Mouse (Mus musculus) adrenal gland, adult 18-20 months (tissue): ENCODE results near the gene Hist1h2ak. TPM values are rescaled to one million over a fixed set of nuclear protein-coding genes. Genes with fewer than 3 reads are reported as not detected.
A peak's percentile ranks its signal among the peaks of the same experiment; 100 is the strongest.
"Not testable (repeated sequence)": the region's sequence is repeated elsewhere in the genome, so short reads cannot be mapped to it uniquely, and the experiment has no call there.

ENCODE experiments used
- DNase-seq, 2 experiments: peaks; one replicate each; pipeline ENCODE4 v3.0.0; 2021 to 2022; ENCODE audit warnings: low spot score in 2 of 2
- long read RNA-seq, 2 experiments: library from polyadenylated mRNA; stranded (forward); transcript quantifications; one replicate each; pipeline ENCODE4 v2.0.0; 2021
- total RNA-seq, 2 experiments: library from RNA; stranded (reverse); gene quantifications; 1 replicate in 1 of 2; 2 replicates in 1 of 2; pipeline ENCODE4 v1.2.3; 2021

Hist1h2ak gene
- total RNA-seq, result 1 to 10 TPM; 7.9 to 8.1 TPM
- long read RNA-seq, experiment 1, result 0 reads
- long read RNA-seq, experiment 2, result 0 reads

DNA sequence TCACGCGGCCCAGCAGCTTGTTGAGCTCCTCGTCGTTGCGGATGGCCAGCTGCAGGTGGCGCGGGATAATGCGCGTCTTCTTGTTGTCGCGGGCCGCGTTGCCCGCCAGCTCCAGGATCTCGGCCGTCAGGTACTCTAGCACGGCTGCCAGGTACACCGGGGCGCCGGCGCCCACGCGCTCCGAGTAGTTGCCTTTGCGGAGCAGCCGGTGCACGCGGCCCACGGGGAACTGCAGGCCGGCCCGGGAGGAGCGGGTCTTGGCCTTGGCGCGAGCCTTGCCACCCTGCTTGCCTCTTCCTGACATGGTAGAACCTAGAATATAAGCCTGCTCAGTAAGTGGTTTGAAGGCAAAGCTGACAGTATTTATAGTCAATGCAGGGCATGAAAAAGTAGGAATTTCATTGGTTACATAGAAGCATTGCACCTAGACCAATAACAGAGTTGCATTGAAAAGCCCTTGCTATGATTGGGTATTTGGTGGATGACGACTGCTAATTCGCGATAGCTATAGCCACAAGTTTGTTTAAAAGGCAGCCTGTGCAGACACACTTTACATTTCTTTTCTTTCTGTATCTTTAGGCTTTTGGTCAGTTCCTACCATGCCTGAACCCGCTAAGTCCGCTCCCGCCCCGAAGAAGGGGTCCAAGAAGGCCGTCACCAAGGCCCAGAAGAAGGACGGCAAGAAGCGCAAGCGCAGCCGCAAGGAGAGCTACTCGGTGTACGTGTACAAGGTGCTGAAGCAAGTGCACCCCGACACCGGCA lies at the start of gene Hist1h2ak, which contains the start of gene Hist1h2bn:
TSS of gene Hist1h2ak (minus strand) at position 304 of the 762 bp plus-strand sequence.
TSS of gene Hist1h2bn (plus strand) at position 600 of the 762 bp plus-strand sequence.
- peak; percentile 26 to 54 for DNase-seq

DNA sequence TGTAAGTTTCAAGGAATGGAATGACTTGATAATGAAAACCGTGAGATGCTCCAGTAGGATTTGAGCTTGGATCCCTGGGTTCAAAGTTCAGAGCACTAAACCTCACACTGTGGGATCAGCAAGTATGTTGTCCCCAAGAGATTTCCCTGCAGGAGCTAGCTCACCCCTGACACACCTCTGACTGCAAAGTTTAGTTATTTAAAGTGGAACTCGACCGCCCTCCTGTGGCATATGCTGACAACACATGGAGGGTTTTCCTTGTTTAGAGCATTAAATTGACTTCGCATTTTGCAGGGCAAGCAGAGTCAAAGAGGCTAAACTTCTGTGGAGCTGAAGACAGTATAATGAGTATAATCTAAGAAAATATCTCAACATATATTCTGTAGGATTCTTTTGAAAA lies 49.4 kb upstream of the Hist1h2ak start:
- not testable (repeated sequence) for DNase-seq

DNA sequence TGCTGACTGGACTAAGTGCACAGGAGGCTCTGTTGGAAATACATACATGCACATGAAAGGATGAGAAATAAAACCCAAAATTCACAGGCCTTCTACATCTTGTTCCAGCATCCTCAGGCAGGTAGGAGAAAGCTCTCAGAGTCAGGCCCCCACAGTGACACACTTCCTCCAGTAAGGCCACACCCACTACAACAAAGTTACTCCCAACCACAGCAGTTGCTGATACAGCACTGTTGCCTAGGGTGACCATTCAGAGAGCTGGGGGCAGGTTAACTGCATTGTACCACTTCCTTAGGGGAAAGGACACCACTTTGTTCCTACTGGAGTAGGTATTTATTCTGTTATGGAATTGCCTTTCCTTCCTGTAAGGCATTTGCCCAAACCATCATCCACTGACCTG lies 43.5 kb upstream of the Hist1h2ak start:
- not testable (repeated sequence) for DNase-seq

DNA sequence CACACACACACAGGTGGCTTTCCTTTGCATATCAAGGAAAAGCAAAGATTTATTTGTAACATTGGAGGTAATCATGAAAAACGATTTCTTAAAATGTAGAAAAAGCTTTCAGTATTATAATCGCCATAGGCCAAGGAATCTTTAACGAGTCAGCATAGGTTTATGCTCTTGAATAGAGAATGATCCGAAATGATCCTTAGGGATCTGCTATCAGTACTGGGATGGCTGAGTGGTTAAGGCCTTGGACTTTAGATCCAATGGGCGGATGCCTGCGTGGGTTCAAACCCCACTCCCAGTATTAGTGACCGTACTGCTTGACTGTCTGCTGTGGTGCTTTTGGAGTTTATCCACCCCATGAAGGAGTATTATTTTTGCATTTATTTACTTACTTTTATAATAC lies 42.0 kb upstream of the Hist1h2ak start:
- no peak for DNase-seq

DNA sequence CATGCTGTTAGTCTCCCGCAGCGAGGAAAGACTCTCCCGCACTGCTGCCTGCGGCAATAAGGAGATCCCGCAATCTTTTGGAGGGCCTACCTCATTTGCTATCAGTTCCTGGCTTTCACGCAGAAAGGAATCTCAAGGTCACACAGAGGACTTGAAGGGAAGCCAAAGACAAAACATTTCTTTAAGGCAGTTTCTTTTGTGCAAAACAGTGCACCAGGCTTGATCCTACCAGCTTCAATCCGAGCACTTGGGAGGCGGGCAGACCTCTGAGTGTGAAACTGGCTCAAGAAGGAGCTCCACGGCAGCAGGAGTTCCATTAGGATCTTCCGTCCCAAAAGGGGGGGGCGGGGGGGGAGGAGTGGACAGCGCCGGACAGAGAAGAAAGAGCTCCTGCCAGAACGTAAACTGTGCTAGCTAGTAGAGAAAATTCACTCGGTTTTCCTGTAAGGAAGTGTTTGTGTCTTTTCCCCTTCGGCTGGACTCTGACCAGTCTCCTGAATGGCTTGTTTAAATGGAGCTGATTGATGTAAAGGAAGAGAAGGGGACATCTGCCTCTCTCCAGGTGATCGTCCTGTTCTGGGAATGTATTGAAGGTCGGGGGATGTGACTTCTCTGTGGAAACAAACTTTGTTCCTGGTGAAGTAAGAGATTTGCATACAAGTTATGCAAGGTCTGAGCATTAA lies 37.1 kb upstream of the Hist1h2ak start:
- no peak for DNase-seq

DNA sequence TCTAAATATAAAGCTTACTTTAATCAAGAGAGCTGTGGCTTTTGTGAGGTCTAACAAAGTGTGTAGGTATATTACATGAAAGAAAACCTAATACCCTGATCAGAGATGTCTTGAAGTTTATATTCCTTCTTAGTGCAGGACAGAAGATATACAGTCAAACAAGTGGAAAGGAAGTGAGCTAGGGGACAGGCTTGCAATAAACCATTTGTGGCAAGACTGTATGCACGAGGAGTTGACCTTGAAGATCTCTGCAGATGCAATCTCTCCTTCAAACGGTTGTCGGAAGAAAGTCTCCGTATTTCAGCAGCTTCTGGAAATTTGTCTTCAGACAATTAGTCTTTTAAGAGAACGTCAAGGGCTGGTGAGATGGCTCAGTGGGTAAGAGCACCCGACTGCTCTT lies 36.3 kb upstream of the Hist1h2ak start:
- DNase-seq, result no peak

DNA sequence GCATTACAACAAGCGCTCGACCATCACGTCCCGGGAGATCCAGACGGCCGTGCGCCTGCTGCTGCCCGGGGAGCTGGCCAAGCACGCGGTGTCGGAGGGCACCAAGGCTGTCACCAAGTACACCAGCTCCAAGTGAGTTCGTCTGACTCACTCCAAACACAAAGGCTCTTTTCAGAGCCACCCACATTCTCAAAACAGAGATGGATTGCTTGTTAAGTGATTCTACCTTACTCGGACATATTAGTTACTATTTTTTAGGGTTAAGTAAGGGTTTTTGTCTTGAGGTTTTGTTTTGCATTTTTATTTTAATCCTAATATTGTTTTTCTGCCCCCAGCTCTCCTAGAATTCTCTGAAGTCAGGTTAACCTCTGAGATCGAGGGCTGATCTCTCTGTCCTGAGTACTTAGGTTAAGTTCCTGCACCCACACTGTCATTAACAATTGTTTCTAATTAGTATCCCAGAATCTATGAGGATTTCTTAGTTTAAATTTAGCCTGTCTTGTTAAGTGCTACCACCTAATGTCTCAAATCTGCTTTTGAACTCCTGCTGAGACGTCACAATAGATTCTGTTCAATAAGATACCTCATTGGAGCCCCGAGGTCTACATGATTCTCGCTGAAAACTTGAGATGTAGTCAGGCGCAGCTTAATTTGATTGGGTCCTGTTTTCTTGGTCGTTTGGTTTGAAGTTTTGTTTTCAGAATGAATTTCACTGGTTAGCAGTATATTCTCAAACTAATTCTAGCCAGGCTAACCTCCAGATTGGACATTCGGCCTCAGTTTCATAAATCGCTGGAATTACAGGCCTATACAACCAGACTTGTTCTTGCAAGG lies 34.4 kb upstream of the Hist1h2ak start:
- DNase-seq, result no peak

DNA sequence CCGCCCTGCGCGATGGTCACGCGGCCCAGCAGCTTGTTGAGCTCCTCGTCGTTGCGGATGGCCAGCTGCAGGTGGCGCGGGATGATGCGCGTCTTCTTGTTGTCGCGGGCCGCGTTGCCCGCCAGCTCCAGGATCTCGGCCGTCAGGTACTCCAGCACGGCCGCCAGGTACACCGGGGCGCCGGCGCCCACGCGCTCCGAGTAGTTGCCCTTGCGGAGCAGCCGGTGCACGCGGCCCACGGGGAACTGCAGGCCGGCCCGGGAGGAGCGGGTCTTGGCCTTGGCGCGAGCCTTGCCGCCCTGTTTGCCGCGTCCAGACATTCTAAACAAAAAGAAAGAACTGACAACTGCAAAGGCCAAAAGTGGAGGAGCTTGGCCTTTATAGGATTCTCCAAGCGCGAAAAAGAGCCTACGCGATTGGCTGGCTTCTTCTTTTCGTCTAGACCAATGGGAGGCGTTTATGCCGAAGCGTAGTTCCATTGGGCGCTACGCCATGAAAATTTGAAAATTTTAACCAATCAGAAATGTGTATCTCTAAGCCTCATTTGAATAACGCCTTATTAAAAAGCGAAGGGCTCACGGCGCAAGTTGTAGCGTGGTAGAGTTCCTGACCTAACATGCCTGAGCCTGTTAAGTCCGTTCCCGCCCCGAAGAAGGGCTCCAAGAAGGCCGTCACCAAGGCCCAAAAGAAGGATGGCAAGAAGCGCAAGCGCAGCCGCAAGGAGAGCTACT lies 33.4 kb upstream of the Hist1h2ak start, which contains the start of the genes Hist1h2an and Hist1h2bp:
TSS of gene Hist1h2an (minus strand) at position 320 of the 731 bp plus-strand sequence.
TSS of gene Hist1h2bp (plus strand) at position 563 of the 731 bp plus-strand sequence.
- DNase-seq, result peak; percentile 59 to 72

DNA sequence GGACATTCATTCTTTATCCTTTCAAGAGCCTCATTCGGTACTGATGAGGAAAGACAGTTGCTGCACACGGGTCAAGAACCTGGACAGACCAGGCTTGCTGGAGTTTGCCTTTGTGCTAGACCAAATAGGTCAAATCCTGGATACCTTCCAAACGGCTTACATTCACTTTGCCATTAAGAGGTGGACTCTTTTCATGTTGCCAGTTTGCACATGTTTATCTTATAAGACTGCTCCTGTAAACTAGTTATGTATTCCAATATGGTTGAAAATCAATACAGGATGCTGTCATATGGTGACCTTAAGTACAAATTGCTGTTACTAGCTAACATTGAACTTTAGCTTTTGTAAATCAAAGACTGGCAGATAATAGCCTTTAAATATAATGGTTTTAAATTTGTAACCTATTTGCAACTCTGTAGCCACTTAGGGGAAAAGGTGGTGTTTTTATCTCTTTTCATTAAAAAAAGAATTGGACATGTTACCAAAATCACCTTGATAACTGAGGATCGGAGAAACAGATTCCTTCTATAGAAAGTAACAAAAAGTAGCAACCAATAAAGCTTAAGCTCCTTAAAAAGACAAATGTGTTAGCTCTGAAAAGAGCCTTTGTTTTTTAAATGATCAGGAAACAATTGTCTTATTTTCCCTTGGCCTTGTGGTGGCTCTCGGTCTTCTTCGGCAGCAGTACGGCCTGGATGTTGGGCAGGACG lies 32.7 kb upstream of the Hist1h2ak start:
- no peak for DNase-seq

DNA sequence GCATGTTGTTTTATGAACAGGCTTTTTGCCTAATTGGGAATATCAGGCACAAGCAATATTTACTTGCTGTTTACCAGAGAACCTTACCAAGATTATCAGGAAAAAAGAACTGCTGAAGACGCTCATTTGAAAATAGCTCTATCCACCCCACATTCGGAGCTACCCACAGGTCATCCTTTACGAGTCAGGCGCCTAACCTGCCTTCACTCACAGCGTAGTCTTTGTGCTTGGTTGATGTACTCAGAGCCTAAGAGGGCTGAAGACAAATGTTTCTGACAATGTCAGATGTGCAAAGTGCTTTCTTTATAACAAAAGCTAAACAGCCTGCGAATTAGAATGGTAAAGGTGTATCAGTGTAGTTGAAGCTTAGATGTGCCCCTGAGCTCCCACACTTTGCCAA lies 30.7 kb upstream of the Hist1h2ak start:
- DNase-seq, result no peak

DNA sequence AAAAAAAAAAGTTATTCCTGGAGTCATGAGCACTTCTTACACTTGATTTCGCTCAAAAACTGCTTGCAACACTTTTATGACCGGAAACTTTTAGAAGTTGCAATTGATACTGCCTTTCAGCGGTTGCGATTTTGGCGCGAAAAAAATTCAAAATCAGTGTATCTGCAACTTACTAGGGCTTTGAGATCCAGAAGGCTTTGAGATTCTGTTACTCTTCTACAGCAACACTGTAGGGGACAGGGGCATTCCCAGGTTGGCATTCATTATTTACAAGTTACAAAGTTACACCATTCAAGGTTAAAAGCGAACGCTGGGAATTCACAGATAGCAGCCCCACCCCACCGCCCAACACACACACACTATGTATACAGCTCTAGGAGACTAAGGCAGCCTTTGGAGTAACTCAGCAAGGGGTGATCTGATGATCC lies 30.1 kb upstream of the Hist1h2ak start:
- DNase-seq, result no peak

DNA sequence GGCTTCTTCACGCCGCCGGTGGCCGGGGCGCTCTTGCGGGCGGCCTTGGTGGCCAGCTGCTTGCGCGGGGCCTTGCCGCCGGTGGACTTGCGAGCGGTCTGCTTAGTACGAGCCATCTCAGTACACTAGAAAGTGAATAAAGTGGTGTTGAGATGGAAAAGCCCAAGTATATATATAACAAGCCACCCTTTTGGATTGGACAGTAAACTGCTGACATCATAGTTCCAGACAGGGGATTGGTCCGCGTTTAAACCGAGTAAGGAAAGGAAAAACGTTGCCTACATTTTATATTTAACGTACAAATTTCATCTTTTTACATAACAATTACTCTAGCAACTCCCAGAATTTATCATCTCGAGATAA lies 29.6 kb upstream of the Hist1h2ak start, which contains the start of gene Hist1h3i:
TSS of gene Hist1h3i (minus strand) at position 116 of the 363 bp plus-strand sequence.
- DNase-seq, result peak in 1 of 2 experiments; percentile 45

DNA sequence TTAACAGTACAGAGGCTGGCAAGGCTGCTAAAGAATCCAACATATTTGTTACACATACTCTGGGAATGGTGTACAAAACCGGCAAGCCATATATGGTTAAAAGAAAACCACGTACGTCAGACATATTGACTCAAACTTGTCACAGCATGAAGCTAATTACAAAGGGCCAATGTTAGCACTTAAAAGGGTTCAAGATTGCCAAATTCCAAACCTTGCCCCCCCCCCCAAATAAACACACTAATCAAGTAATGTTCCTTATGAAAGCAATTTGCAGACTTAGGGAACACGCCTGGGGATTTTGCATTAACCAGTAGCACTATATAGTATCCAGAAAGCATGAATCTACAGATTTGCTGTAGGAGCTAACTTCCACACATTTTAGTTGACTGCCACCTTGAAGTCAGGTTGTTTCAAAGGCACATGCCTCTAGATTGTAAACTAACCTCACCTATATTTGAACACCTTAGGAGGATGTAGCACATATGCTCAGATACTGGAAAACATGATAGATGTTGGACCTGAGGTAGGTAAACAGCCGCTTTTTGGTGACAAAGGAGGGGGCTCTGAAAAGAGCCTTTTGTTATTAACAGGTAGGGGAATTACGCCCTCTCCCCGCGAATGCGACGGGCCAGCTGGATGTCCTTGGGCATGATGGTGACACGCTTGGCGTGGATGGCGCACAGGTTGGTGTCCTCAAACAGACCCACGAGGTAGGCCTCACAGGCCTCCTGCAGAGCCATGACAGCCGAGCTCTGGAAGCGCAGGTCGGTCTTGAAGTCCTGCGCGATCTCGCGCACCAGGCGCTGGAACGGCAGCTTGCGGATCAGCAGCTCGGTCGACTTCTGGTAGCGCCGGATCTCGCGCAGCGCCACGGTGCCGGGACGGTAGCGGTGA lies 29.0 kb upstream of the Hist1h2ak start:
- DNase-seq, result not testable (repeated sequence)

DNA sequence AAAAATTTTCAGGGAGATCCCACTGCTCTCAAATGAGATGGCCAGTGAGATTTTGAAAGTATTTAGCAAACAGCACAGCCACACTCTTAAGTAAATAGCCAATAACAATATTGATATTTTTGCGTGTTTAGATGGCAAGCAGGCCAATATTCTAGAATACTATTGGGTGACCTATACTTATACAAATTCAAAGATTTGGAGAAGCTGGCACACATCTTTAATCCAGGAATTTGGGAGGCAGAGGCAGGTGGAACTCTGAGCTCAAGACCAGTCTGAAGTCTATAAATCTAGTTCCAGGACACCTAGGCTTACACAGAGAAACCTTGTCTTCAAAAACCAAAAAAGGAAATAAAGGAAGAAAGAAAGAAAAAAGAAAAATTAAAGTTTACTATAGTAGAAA lies 28.0 kb upstream of the Hist1h2ak start:
- DNase-seq, result no peak

DNA sequence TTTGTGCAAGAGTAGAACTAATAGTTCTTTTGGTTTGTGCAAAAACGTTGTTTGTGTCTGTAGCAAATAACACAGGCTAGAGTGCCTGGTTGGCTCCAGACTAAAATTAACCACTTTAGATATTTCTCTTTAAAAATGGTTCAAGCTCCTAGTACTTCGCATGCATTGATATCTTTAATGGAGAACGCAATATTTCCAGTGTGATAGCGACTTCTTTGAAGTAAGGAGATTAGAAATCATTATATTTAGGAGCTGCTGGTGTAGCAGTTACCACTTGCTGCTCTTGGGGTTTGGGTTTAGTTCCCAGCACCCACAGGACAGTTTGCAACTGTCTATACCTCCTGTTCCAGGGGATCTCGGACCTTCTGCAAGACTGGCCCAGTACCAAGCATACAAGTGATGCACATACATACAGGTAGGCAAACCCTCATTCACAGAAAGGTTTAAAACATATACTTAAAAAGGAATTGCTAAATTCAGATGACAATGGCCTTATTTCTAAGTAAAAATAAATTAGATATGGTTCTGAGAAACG lies 27.5 kb upstream of the Hist1h2ak start:
- DNase-seq, result no peak

DNA sequence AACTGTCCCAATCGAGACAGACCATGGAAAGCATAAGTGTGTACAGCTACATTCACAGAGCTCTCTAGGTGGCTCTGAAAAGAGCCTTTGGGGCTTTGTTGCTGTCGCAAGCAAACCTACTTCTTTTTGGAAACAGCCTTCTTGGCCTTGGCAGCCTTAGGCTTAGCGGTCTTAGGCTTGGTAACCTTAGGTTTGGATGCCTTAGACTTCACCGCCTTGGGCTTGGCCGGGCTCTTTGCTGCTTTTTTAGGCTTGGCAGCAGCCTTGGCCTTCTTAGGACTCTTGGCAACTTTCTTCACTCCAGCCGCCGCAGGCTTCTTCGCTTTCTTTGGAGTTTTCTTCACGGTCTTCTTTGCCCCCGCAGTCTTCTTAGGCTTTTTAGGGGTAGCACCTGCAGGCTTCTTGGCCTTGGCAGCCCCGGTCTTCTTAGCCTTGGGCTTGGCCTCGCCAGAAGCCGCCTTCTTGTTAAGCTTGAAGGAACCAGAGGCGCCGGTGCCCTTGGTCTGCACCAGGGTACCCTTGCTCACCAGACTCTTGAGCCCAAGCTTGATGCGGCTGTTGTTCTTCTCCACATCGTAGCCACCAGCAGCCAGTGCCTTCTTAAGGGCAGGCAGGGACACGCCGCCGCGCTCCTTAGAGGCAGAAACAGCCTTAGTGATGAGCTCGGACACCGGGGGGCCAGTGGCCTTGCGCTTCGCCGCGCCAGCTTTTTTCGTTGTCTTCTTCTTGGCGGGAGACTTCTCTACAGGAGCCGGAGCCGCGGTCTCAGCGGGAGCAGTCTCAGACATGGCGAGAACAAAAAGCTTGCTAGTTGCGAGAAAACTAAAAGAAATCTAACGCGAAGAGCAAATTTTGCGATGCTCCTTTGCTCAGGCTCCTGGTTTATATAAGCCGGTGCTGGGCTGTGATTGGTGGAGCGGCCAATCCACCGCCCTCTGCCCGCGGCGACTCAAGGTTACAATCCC lies 26.4 kb upstream of the Hist1h2ak start, which contains the start of gene Hist1h1b:
TSS of gene Hist1h1b (minus strand) at position 859 of the 965 bp plus-strand sequence.
- DNase-seq, result peak; percentile 35 to 52
